Mouse (Mus musculus): ENCODE results near the gene Vpreb3. TPM values are rescaled to one million over a fixed set of nuclear protein-coding genes. Genes with fewer than 3 reads are reported as not detected.

Vpreb3 gene
- polyA plus RNA-seq, 1 experiment: 2.3 TPM

GRCm38 (mm10) chr10:75898846-75899245, 44.0 kb upstream of the Vpreb3 start:
- H3K27me3 ChIP-seq (ENCODE audit: control insufficient read depth, insufficient read depth, low read length): no peaks in the 10 kb centered on the region
- H3K4me3 ChIP-seq (ENCODE audit: control insufficient read depth, low read depth, low read length): no peak overlapping the region
- H3K27ac ChIP-seq (ENCODE audit: control insufficient read depth, insufficient read depth, low read depth, low read length): no peak overlapping the region
- TF ChIP-seq CTCF (IDR thresholded peaks at IDR 0.05; ENCODE audit: control insufficient read depth, insufficient read depth, insufficient replicate concordance, low read depth, low read length) (no peak), POLR2A (IDR thresholded peaks at IDR 0.05; ENCODE audit: control insufficient read depth, low read depth, low read length) (no peak)
- H3K4me1 ChIP-seq (ENCODE audit: control insufficient read depth, insufficient read depth, low read length): peaks cover 17% of the 10 kb centered on the region
- no peaks in the 10 kb centered on the region for H3K36me3 ChIP-seq (ENCODE audit: control insufficient read depth, insufficient read depth, low read length)

DNA sequence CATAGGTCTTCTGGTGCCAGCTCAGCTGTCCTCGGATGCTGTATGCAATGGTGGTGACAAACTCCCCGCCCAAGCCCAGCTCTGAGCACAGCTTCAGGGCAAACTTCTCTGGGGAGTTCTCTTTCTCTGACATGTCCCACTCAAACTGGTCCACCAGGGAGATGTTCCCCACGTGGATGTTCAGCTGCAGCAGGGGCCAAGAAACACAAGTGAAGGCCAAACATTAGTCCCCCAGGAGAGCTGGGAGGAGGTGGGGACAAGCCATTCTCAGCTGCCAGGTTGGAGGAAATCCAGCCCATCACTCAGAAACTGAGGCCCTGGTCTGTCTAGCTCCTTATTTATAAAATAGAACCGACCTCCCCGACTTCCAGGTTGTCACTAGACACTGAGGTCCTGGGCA, 38.5 kb upstream of the Vpreb3 start:
- Histone ChIP-seq H3K27me3 (ENCODE audit: control insufficient read depth, insufficient read depth, low read length) (no peaks in the 10 kb centered on the region), H3K36me3 (ENCODE audit: control insufficient read depth, insufficient read depth, low read length) (no peaks in the 10 kb centered on the region)
- TF ChIP-seq CTCF (IDR thresholded peaks at IDR 0.05; ENCODE audit: control insufficient read depth, insufficient read depth, insufficient replicate concordance, low read depth, low read length) (no peak), POLR2A (IDR thresholded peaks at IDR 0.05; ENCODE audit: control insufficient read depth, low read depth, low read length) (no peak)

GRCm38 (mm10) chr10:75906882-75907281, 36.0 kb upstream of the Vpreb3 start:
- H3K27me3 ChIP-seq (ENCODE audit: control insufficient read depth, insufficient read depth, low read length): no peaks in the 10 kb centered on the region
- no peak for TF ChIP-seq POLR2A (IDR thresholded peaks at IDR 0.05; ENCODE audit: control insufficient read depth, low read depth, low read length)
- TF ChIP-seq CTCF (IDR thresholded peaks at IDR 0.05; ENCODE audit: control insufficient read depth, insufficient read depth, insufficient replicate concordance, low read depth, low read length): no peak
- no peaks in the 10 kb centered on the region; the same call in 1 of the 2 replicates for H3K4me1 ChIP-seq (ENCODE audit: control insufficient read depth, insufficient read depth, low read length)
- no peak overlapping the region for H3K4me3 ChIP-seq (ENCODE audit: control insufficient read depth, low read depth, low read length)
- H3K27ac ChIP-seq (ENCODE audit: control insufficient read depth, insufficient read depth, low read depth, low read length): no peak overlapping the region
- peaks cover 3% of the 10 kb centered on the region for H3K36me3 ChIP-seq (ENCODE audit: control insufficient read depth, insufficient read depth, low read length)

More for the DNA sequence above, 38.5 kb upstream of the Vpreb3 start:
- Histone ChIP-seq H3K4me1 (ENCODE audit: control insufficient read depth, insufficient read depth, low read length) (no peaks in the 10 kb centered on the region; the same call in 1 of the 2 replicates), H3K27ac (ENCODE audit: control insufficient read depth, insufficient read depth, low read depth, low read length) (no peak overlapping the region), H3K4me3 (ENCODE audit: control insufficient read depth, low read depth, low read length) (no peak overlapping the region)

DNA sequence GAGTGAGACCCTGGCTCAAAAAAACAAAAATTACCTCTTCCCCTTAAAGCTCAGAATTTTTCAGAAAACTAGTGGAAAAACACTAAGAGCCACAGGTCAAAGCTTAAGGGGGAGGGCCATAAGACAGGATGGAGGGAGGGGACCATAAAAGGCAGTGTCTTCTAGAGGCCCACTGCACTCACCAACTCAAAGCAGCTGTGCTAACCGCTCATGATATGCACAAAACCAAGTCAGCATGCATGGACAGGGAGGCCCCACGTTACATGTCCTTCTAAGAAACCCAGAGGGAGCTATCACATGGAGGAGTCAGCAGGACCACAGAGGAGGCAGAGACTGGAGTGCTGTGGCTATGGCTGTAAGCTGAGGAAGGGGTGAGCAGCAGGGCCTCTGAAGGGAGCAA, 32.2 kb upstream of the Vpreb3 start:
- no peaks in the 10 kb centered on the region; the same call in 1 of the 2 replicates for H3K4me1 ChIP-seq (ENCODE audit: control insufficient read depth, insufficient read depth, low read length)
- no peaks in the 10 kb centered on the region for H3K27me3 ChIP-seq (ENCODE audit: control insufficient read depth, insufficient read depth, low read length)
- TF ChIP-seq CTCF (IDR thresholded peaks at IDR 0.05; ENCODE audit: control insufficient read depth, insufficient read depth, insufficient replicate concordance, low read depth, low read length) (no peak), POLR2A (IDR thresholded peaks at IDR 0.05; ENCODE audit: control insufficient read depth, low read depth, low read length) (no peak)
- peaks cover 6% of the 10 kb centered on the region for H3K36me3 ChIP-seq (ENCODE audit: control insufficient read depth, insufficient read depth, low read length)
- no peak overlapping the region; the same call in none of the 2 replicates for H3K4me3 ChIP-seq (ENCODE audit: control insufficient read depth, low read depth, low read length)
- H3K27ac ChIP-seq (ENCODE audit: control insufficient read depth, insufficient read depth, low read depth, low read length): no peak overlapping the region

DNA sequence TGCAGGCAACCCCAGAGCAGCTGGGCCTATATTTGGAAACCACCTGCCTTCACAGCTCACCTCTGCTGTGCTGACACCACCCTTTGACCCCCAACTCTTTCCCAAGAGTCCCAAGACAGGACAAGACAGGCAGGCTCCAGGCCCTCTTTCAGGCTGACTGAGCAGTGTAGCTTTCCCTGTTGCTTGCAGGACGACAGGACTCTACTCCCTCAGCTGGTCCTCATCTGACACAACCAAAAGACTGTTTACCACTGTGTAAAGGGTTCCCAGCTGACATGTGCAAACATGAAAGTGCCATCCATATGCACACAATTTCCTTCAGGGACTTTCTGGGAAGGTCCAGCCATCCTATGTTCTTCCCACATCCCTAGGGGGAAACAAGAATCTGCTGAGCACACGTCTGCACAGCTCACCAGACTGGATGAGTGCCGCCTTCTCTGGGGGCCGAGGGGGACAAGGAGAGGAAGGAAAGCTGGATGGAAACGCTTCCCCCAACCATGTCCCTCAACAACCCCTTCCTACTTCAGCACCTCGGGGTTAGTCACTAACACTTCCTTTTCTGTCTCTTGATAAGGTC, 29.8 kb upstream of the Vpreb3 start:
- TF ChIP-seq CTCF (IDR thresholded peaks at IDR 0.05; ENCODE audit: control insufficient read depth, insufficient read depth, insufficient replicate concordance, low read depth, low read length) (no peak), POLR2A (IDR thresholded peaks at IDR 0.05; ENCODE audit: control insufficient read depth, low read depth, low read length) (no peak)
- H3K36me3 ChIP-seq (ENCODE audit: control insufficient read depth, insufficient read depth, low read length): peaks cover 6% of the 10 kb centered on the region
- H3K4me1 ChIP-seq (ENCODE audit: control insufficient read depth, insufficient read depth, low read length): no peaks in the 10 kb centered on the region; the same call in 1 of the 2 replicates
- H3K27ac ChIP-seq (ENCODE audit: control insufficient read depth, insufficient read depth, low read depth, low read length): no peak overlapping the region
- no peaks in the 10 kb centered on the region for H3K27me3 ChIP-seq (ENCODE audit: control insufficient read depth, insufficient read depth, low read length)
- no peak overlapping the region for H3K4me3 ChIP-seq (ENCODE audit: control insufficient read depth, low read depth, low read length)

DNA sequence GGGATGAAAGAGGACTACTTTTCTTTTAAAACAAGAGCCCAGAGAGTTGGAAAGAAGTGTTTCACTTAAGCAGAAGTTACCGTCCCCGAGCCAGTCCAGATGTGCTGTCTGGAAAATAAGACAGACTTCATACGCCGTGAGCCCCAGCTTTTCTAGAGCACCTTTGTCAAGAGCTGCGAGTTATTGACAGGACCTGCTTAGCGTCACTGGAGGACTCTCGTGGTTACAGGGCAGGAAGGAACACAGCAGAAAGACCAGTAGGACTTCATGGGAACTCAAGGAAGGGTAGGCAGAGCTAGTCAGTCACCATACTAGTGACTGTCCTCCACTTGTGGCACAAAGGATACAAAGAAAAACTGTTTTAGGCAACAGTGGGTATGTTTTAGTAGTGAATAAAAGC, 27.3 kb upstream of the Vpreb3 start:
- peaks cover 2% of the 10 kb centered on the region; the same call in 1 of the 2 replicates for H3K4me1 ChIP-seq (ENCODE audit: control insufficient read depth, insufficient read depth, low read length)
- peaks cover 4% of the 10 kb centered on the region for H3K36me3 ChIP-seq (ENCODE audit: control insufficient read depth, insufficient read depth, low read length)
- TF ChIP-seq POLR2A (IDR thresholded peaks at IDR 0.05; ENCODE audit: control insufficient read depth, low read depth, low read length) (no peak), CTCF (IDR thresholded peaks at IDR 0.05; ENCODE audit: control insufficient read depth, insufficient read depth, insufficient replicate concordance, low read depth, low read length) (no peak)
- H3K27ac ChIP-seq (ENCODE audit: control insufficient read depth, insufficient read depth, low read depth, low read length): no peak overlapping the region
- no peak overlapping the region for H3K4me3 ChIP-seq (ENCODE audit: control insufficient read depth, low read depth, low read length)
- H3K27me3 ChIP-seq (ENCODE audit: control insufficient read depth, insufficient read depth, low read length): no peaks in the 10 kb centered on the region

GRCm38 (mm10) chr10:75916840-75917239, 26.0 kb upstream of the Vpreb3 start:
- peaks cover 3% of the 10 kb centered on the region for H3K36me3 ChIP-seq (ENCODE audit: control insufficient read depth, insufficient read depth, low read length)
- peaks cover 8% of the 10 kb centered on the region; the same call in 1 of the 2 replicates for H3K4me1 ChIP-seq (ENCODE audit: control insufficient read depth, insufficient read depth, low read length)
- H3K27me3 ChIP-seq (ENCODE audit: control insufficient read depth, insufficient read depth, low read length): no peaks in the 10 kb centered on the region
- H3K27ac ChIP-seq (ENCODE audit: control insufficient read depth, insufficient read depth, low read depth, low read length): no peak overlapping the region
- TF ChIP-seq CTCF (IDR thresholded peaks at IDR 0.05; ENCODE audit: control insufficient read depth, insufficient read depth, insufficient replicate concordance, low read depth, low read length) (no peak), POLR2A (IDR thresholded peaks at IDR 0.05; ENCODE audit: control insufficient read depth, low read depth, low read length) (no peak)
- no peak overlapping the region for H3K4me3 ChIP-seq (ENCODE audit: control insufficient read depth, low read depth, low read length)

All from testis, adult 2 months (tissue).